Mouse (Mus musculus): ENCODE results near the gene Polr2a.

DNA sequence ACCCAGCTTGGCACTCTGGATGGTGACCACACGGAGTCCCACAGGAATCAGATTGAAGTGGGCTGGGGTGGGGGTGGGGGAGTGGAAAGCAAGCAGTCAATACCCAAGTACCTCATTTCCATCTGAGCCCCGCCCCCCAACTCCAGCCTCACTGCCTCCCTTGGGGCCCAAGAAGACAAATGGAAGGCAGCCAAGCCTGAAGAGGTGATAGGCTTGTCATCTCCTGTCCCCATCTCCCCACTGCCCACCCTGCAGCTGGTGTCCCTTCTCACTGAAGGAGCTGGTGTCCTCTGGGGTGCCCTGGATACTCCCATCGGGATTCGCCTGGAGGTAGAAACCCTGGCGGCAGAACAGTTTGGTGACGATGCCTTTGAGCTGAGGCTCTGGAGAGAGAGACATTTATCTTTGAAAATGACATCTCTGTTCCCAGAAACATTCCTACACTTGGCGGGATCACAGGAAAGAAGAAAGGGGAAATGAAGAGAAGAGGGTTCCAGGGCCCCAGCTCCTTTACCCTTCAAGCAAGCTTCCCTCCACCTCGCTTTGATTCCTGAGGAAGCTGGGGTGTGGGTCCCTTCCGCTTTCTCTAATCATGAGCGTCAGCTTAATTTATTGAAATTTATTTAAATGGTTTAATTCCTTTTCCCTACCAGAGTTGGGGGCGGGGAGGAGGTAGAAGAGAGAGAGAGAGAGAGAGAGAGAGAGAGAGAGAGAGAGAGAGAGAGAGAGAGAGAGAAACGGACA, 41.1 kb upstream of the Polr2a start:
- TF ChIP-seq CTCF (IDR thresholded peaks at IDR 0.05; ENCODE audit: extremely low read depth, insufficient read depth, low read length) (no peak), POLR2A (IDR thresholded peaks at IDR 0.05; ENCODE audit: extremely low read depth, insufficient read depth, low read length) (no peak)

Data from cortical plate, adult 2 months (tissue).